Mouse (Mus musculus) olfactory bulb, adult 2 months (tissue): ENCODE results near the gene Scamp3. TPM values are rescaled to one million over a fixed set of nuclear protein-coding genes. Genes with fewer than 3 reads are reported as not detected.

Experiments
- H3K27ac ChIP-seq: fragments of 200-500 bp; 2 replicates; pipeline ENCODE4 v1.5.1; 2012; ENCODE audit warnings: low read depth, low read length; ENCODE audit not compliant: insufficient read depth
- H3K4me1 ChIP-seq: fragments of 200-500 bp; 2 replicates; pipeline ENCODE4 v1.6.1; 2012; ENCODE audit warnings: low read length; ENCODE audit not compliant: control insufficient read depth, insufficient read depth
- H3K4me3 ChIP-seq: fragments of 200-500 bp; 2 replicates; pipeline ENCODE4 v1.5.1; 2012; ENCODE audit warnings: mild to moderate bottlenecking, low read depth, low read length, moderate library complexity; ENCODE audit not compliant: insufficient read depth
- CTCF ChIP-seq: fragments of 200-500 bp; IDR thresholded peaks from 2 replicates; pipeline ENCODE4 v1.5.1; 2012; ENCODE audit warnings: low read depth, mild to moderate bottlenecking, low read length, moderate library complexity; ENCODE audit not compliant: insufficient read depth
- POLR2A ChIP-seq: fragments of 200-500 bp; IDR thresholded peaks from 2 replicates; pipeline ENCODE4 v1.6.1; 2012; ENCODE audit warnings: mild to moderate bottlenecking, low read depth, low read length, moderate library complexity; ENCODE audit not compliant: insufficient read depth
- WGBS: fragments of 180-500 bp; shearing (Covaris S2); methylation state at CpG from one replicate; pipeline ENCODE4 v1.1.7; 2018; 5-methylcytosine and 5-hydroxymethylcytosine counted together
- polyA plus RNA-seq: library from polyadenylated mRNA; stranded (reverse); fragments of >200 nt; gene quantifications from 2 replicates; pipeline ENCODE4 v1.2.4, GENCODE M21; 2012; ENCODE audit warnings: low replicate concordance; ENCODE audit not compliant: missing spikeins, insufficient read depth, insufficient read length

Gene Scamp3
- polyA plus RNA-seq, 1 experiment, result not detected

DNA sequence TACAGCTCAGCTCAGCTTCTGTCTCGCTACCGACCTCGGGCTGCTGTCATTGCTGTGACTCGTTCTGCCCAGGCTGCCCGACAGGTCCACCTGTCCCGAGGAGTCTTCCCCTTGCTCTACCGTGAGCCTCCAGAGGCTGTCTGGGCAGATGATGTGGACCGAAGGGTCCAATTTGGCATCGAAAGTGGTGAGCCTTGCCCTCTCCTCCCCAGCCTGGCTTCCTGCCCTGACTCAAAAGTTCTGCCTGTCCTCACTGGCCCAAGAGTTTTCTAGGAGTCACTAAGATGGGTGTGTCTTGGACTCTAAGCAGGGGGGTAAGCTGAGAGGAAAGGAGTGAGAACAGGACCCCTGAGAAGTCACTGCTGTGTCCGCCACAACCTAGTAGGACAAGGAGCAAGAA lies 32.5 kb upstream of the Scamp3 start:
- Histone ChIP-seq H3K4me1 (no peaks in the 10 kb centered on the region), H3K4me3 (no peak overlapping the region), H3K27ac (no peak overlapping the region)
- 76% methylated on average over 10 of the region's 10 CpGs for WGBS
- TF ChIP-seq CTCF (no peak), POLR2A (no peak)

DNA sequence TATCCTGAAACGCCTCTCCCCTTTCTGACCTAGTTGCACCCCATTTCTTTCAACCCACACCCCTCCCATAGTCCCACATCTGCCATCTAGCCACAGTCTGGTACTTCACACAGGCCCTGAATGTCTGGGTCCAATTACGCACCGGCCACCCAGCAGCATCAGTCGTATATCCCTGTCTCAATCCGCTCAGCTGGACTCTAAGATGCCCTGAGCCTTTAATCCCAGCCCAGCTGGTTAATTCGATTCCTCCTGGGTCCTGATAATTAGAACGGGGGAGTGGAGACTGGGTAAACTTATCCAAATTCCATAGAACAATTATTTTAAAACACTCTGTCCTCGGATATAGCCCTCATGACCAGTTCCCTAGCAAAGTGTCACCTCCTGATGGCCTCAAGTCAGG lies 31.7 kb upstream of the Scamp3 start:
- Histone ChIP-seq H3K27ac (no peak overlapping the region), H3K4me1 (no peaks in the 10 kb centered on the region), H3K4me3 (no peak overlapping the region)
- TF ChIP-seq POLR2A, result no peak
- 40% methylated on average over 8 of the region's 8 CpGs for WGBS

DNA sequence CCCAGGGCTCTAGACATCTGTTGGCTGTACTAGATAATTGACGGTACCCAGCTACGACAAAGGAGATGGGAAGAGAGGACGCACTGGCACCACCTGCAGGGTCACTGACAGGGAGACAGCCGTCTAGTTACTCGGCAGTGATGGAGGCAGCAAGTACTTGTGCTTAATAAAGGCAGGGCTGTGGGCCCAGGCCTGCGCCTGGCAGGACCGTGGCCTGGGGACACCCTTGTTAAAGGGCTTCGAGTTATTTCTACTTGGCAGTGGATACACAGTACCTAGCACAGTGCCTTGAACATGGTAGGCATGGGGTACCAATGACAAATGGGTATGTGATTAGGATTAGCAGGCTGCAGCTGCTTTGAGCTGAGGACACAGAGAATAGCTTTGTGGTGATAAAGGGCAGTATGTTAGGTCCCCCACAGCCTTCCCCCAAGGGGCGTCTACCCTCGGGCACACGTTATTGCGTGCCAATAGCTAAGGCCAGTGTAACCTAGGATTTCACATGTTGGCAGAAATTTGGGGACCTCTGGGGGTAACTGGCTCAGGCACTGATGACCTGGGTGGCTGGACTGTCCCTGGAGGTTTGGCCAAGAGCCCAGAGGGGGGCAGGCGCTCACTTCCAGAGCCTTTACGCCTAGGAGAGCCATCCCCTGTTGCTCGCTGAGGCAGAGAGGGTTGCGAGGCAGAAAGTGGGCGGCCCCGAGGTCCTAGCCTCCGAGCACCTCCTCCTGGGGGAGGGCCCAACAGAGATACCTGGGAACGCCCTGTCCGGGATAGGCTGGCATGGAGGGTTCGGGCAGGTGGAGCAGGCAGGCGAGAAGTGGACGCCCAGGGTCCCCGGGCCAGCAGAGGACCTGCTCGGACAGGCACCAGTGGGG lies 29.9 kb upstream of the Scamp3 start:
- WGBS, result 55% methylated on average over 26 of the region's 26 CpGs
- H3K4me1 ChIP-seq, result peaks cover under 1% of the 10 kb centered on the region; the same call in 1 of the 2 replicates
- H3K27ac ChIP-seq, result no peak overlapping the region
- TF ChIP-seq POLR2A, result no peak
- TF ChIP-seq CTCF, result no peak
- H3K4me3 ChIP-seq, result no peak overlapping the region

DNA sequence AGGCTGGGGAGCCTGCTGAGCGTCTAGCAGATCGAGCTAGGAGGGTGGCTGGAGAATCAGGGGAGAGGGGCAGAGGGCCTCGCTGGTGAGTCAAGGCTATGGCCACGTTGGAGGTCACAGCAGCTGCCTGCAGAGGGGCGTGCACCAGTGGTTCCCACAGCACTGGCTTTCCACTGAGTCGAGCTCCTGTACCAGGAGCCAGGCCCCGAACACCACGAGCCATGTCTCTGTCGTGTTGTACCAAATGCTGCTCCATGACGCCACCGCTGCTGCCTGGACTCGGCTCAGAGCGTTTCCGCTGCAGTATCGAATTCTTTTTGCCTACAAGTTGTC lies 29.3 kb upstream of the Scamp3 start:
- WGBS, result 42% methylated on average over 15 of the region's 15 CpGs
- no peak overlapping the region for H3K4me3 ChIP-seq
- no peak for TF ChIP-seq POLR2A
- TF ChIP-seq CTCF, result no peak
- peaks cover 4% of the 10 kb centered on the region; the same call in 1 of the 2 replicates for H3K4me1 ChIP-seq
- no peak overlapping the region for H3K27ac ChIP-seq

DNA sequence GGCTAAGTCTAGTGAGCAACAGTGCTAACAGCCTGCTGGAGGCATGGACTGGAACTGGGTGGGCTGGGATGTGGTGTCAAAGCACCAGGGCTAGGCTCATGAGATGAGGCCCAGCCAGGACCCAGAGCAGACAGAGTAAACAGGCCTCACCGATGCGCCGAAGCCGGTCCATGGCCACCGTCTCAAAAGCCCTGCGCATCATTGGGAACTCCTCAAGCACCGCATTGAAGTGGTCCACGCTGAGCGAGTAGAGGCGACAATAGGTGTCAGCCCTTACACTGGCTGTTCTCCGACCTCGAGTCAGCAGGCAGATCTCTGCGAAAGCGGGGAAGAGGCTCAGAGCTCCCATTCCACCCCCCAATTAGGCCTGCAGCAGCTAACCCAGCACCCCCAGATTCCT lies 28.7 kb upstream of the Scamp3 start:
- Histone ChIP-seq H3K4me3 (no peak overlapping the region), H3K4me1 (peaks cover 4% of the 10 kb centered on the region; the same call in 1 of the 2 replicates), H3K27ac (no peak overlapping the region)
- WGBS, result 85% methylated on average over 14 of the region's 14 CpGs
- TF ChIP-seq POLR2A (no peak), CTCF (no peak)

DNA sequence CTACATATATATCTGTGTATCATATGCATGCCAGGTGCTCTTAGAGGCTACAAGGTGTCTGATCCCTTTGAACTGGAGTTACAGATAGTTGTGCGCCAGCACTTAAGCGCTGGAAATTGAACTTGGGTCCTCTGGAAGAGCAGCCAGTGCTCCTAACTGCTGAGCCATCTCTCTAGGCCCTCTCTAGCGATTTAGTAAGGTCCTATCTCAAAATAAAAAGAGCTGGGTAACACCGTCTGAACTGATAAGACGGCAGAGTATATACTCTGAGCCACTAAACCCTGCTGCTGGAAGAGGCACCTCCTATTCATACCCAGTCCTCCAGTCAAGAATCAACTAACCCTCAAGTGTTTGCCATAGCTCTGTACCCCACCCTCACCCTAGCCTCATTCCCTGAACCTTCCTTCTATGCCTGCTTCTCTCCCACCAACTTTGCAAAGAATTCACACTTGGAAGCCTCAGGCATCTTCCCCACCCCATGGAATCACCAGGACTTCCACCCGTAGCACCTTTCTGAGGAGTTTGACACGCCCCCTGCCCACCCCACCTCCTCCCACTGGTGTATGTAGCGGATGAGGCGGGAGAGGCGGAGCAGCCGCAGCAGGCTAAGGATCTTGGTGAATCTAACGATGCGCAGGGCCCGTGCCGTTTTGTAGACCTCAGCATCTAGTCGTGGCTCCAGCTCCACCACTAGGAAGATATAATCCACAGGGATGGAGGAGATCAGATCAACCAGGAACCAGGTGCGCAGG lies 25.0 kb upstream of the Scamp3 start:
- H3K27ac ChIP-seq, result no peak overlapping the region
- WGBS, result 67% methylated on average over 17 of the region's 17 CpGs
- no peak overlapping the region for H3K4me3 ChIP-seq
- TF ChIP-seq POLR2A (no peak), CTCF (no peak)
- peaks cover 4% of the 10 kb centered on the region; the same call in 1 of the 2 replicates for H3K4me1 ChIP-seq

DNA sequence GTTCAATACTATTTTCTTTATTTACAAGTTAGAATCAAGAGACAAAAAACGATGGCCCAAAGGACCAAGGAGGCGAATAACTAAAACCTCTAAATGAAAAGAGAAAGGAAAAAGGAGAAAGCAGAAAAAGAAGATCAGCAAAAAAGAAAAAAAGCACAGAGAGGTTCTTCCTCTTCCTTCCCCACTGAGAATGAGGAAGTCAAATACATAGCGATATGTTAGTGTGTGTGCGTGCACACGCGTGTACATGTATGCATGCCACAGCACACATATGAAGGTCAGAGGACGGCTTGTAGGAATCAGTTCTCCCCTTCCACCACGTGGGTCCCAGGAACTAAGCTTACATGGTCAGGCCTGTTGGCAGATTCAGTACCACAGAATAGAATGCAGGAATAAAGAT lies 20.3 kb upstream of the Scamp3 start:
- WGBS, result 90% methylated on average over 8 of the region's 8 CpGs

DNA sequence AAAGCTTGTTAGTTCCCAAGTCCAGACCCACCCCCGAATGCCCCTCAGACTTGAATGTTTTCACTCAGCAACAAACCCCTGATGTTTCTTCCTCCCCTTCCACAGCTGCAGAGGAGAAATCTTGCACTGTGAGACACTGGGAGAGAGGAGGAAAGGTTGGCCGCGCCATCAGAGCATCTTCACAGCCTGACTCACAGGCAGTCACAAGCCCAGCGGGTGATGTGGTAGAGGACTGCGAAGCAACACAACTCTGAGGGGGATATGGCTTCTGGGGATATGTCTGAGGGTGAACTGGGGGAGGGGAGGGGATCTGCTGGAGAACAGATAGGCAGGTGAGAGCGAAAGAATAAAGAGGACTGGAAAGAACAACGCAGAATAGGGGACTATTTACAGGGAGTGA lies 18.6 kb upstream of the Scamp3 start:
- no peak for TF ChIP-seq CTCF
- 0 out of 2 replicates have a peak, but pooled peaks have one; percentile 23 for TF ChIP-seq POLR2A
- peaks cover 10% of the 10 kb centered on the region for H3K4me1 ChIP-seq
- H3K27ac ChIP-seq, result peak overlapping the region; percentile 95
- WGBS, result 13% methylated on average over 7 of the region's 7 CpGs
- peak overlapping the region; percentile 88 for H3K4me3 ChIP-seq

More for the DNA sequence above, 20.3 kb upstream of the Scamp3 start:
- TF ChIP-seq CTCF, result no peak
- TF ChIP-seq POLR2A, result no peak
- H3K4me3 ChIP-seq, result no peak overlapping the region
- H3K4me1 ChIP-seq, result peaks cover 15% of the 10 kb centered on the region
- no peak overlapping the region for H3K27ac ChIP-seq

DNA sequence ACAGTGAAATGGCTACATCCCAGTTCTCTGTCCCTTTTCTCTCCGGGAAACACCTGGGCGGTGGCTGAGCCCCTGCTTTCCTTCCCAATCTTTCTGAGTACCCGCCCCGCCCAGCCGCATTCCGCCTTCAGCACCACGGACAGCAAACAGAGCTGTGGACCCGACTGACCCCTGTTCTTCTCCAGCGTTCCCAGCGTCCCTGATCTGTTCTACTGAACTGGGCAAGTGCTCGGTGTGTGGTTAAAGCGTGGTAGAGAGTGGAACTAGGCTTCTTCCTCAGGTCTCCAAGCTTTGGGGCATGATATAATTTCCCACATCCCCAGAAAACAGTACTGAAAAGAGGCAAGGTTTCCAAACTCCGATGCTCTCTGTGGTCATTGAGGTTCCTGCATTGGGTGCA lies 18.1 kb upstream of the Scamp3 start:
- Histone ChIP-seq H3K27ac (peak overlapping the region; percentile 95), H3K4me1 (peaks cover 10% of the 10 kb centered on the region), H3K4me3 (peak overlapping the region; percentile 88)
- 4% methylated on average over 13 of the region's 13 CpGs for WGBS
- TF ChIP-seq POLR2A (no peak), CTCF (no peak)
